Mouse (Mus musculus) CD4-positive, CD25-positive, alpha-beta regulatory T cell, adult 4 months (primary cell): Measurements from ENCODE around the gene Map4k4. TPM values are rescaled to one million over a fixed set of nuclear protein-coding genes. Genes with fewer than 3 reads are reported as not detected.
A peak's percentile ranks its signal among the peaks of the same experiment; 100 is the strongest.

Experiments used
- ATAC-seq: one replicate; pipeline ENCODE4 v1.8.0; 2017
- polyA plus RNA-seq, 2 experiments: library from polyadenylated mRNA; unstranded; fragments of 100-300 nt; shearing (Covaris generic); gene quantifications; one replicate each; pipeline ENCODE4 v1.2.1; 2017

Map4k4 gene
- polyA plus RNA-seq, 2 experiments from 2014 or later = 29.5 to 30.3 TPM

DNA sequence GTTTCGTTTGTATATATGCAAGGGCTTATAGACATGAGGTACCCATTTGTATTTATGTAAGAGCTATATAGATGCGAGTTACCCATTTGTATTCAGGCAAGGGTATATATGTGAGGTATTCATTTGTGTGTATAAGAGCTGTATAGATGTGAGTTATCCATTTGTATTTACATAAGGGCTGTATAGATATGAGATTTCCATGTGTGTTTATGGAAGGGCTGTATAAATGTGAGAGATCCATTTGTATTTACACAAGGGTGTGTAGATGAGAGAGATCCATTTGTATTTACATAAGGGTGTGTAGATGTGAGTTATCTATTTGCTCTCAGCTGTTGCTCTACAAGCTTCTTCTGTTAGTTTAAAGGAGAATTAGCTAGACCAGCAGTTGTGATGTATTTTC is 63.7 kb downstream of the Map4k4 start:
- no peak for ATAC-seq

DNA sequence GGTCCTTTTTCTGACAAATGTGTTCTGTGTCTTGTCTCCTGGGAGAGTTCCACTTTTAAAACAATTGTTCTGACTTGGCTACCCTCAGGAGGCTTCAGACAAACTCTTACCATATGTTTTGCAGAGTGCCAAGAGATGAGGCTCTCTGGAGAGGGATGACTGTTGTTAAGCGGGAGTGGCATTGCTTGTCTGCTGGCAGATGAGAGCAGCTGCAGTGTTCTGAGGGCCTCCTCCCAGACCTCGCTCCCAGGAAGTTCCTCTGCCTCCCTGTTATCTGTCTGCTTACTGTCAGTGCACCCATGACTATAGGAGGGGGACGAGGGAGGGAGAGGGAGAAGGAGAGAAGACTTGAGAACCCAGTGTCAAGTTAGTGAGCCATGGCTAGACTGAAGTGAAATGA is 64.7 kb downstream of the Map4k4 start:
- no peak for ATAC-seq

- no peak for ATAC-seq
Measured at GRCm38 (mm10) chr1:39968999-39969398, 68.3 kb downstream of the Map4k4 start.

DNA sequence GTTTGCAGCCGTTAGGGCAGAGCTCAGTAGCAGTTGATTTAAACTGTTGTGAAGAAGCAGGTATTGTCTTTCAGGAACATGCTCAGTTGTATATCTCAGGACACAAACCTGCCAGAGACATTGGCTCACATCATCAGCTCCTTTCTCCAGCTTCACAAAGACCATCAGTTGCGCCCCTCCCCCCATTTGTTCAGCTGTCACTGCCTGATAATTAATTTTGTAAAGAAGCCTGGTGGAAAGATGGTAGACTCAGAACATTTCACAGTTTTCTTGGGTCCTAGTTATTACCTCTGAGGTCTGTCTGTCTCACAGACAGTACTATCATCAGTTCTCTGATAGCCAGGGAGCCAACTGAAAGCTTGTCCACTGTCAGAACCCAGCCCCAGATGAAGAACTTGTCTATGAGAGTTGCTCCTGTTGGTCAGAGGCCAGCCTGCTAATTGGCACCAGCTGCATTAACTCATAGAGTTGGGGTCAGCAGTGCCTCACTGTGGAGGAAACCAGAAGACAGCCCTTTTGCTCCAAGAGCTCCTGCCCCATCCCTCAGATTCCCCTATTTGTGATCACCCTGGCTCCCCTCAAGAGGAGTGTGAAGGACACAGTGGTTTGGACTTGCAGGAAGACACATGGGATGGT is 69.2 kb downstream of the Map4k4 start:
- no peak for ATAC-seq

DNA sequence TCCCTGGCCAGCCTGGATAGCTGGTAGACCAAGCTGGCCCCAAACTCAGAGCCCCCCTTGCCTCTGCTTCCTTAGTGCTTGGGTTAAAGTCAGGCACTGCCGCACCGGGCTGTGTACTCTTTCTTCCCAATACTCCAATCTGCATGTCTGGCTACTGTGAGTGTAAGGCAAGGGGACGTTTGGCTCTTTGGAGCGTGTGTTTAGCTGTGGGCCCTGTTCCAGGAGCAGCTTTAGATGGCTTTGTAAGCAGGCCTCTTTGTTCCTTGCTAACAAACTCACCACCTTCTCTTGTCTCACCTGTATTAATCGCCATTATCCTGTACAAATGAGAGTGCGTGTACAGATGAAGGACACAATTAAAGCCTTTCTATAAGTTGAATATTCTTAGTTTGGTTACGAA is 71.7 kb downstream of the Map4k4 start:
- ATAC-seq = no peak

DNA sequence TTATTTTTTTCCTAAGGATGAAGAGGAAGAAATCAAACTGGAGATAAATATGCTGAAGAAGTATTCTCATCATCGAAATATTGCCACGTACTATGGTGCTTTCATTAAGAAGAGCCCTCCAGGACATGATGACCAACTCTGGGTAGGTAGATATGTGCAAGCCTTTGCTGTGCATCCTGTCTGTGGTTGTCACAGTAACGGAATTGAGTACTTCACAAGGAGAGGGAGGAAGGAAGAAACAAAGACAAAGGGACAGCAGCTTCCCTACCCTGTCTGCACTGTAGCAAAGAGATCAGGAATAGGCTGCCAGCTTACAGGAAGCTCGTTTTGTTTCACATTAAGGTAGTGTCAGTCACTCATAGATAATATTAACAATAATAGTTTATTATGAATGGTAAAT is 73.2 kb downstream of the Map4k4 start:
- ATAC-seq = peak; percentile 26

- no peak for ATAC-seq
Measured at GRCm38 (mm10) chr1:39975005-39975404, 74.3 kb downstream of the Map4k4 start.

DNA sequence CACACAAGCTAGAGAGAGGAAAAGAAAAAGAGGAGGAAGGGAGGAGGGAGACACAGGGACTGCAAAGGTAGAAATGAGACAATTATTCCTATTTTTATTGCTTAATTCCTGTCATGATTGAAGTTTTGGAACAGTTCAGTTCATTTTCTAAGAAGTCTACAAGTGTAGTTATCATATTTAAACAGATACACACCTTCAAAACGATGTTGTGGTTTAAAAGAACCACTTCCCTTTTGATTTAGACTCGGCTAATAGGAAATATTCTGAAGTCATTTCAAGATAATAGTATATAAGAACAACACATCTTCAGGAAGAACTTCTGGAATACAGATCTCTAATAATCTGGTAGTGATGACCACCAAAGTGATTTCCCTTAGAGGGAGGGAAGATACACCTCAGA is 75.4 kb downstream of the Map4k4 start:
- ATAC-seq = no peak

- peak; percentile 47 for ATAC-seq
Measured at GRCm38 (mm10) chr1:39976847-39977744, 76.4 kb downstream of the Map4k4 start.

- ATAC-seq = no peak
Measured at GRCm38 (mm10) chr1:39978781-39979486, 78.2 kb downstream of the Map4k4 start.

GRCm38 (mm10) chr1:39980314-39981290 is 79.9 kb downstream of the Map4k4 start:
- peak; percentile 30 for ATAC-seq

DNA sequence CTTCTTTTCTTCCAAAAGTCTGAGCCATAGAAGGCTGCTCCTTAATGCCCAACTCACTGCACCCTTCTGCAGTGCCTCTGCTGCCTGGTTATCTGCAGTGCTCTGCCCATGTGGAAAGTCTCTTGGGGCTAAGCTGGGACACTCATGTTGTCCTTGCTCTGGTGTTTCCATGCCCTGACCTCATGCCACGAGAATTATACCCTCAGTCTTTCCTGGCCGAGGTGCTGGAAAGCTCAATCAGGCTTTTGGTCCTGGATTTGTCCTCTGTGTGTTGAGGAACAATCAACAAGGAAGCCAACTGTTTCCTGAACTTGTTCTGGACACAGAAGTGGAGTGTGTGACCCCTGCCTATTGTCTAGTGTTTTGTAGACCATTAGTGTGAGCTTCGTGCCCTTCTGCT is 81.3 kb downstream of the Map4k4 start:
- no peak for ATAC-seq

- no peak for ATAC-seq
Measured at GRCm38 (mm10) chr1:39982727-39983487, 82.2 kb downstream of the Map4k4 start.

- ATAC-seq = no peak
Measured at GRCm38 (mm10) chr1:39984331-39984730, 83.6 kb downstream of the Map4k4 start.

GRCm38 (mm10) chr1:39986820-39987219 is 86.1 kb downstream of the Map4k4 start:
- peak; percentile 34 for ATAC-seq

- ATAC-seq = no peak
Measured at GRCm38 (mm10) chr1:39988841-39989240, 88.1 kb downstream of the Map4k4 start.

GRCm38 (mm10) chr1:39990041-39990440 is 89.3 kb downstream of the Map4k4 start:
- no peak for ATAC-seq

GRCm38 (mm10) chr1:39993921-39994320 is 93.2 kb downstream of the Map4k4 start:
- ATAC-seq = no peak

GRCm38 (mm10) chr1:39995593-39995992 is 94.9 kb downstream of the Map4k4 start:
- ATAC-seq = no peak

DNA sequence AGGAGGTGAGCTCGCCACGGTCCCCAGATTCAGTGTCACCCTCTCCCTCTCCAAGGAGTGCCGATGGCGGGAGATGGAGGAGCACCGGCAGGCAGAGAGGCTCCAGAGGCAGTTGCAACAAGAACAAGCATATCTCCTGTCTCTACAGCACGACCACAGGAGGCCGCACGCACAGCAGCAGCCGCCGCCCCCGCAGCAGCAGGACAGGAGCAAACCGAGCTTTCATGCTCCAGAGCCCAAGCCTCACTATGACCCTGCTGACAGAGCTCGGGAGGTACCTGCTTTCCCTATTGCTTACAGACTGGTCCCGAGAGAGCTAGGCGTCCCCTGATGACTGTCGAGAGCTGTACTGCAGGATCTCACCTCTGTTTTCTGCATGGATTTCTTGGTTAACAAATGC is 99.8 kb downstream of the Map4k4 start:
- no peak for ATAC-seq

GRCm38 (mm10) chr1:40000899-40001298 is 100.2 kb downstream of the Map4k4 start:
- ATAC-seq = no peak
